Mouse (Mus musculus) liver, embryonic 11.5 days (tissue): Measurements from ENCODE around the gene Thap12. TPM values are rescaled to one million over a fixed set of nuclear protein-coding genes. Genes with fewer than 3 reads are reported as not detected.

Experiments used
- ATAC-seq: fragments of 200-750 bp; cut with Nextera tagmentation; replicated peaks from 2 replicates; pipeline ENCODE4 v1.8.0; 2017; ENCODE audit warnings: moderate number of reproducible peaks, mild to moderate bottlenecking, moderate TSS enrichment, moderate library complexity; ENCODE audit not compliant: low FRiP score
- DNase-seq: peaks from one replicate; pipeline ENCODE4 v3.0.0-alpha.2; 2017; ENCODE audit warnings: low spot score
- H3K27ac ChIP-seq: fragments of 300-500 bp; sonication (generic); 2 replicates; pipeline ENCODE4 v1.5.1; 2014; ENCODE audit warnings: mild to moderate bottlenecking, low read depth, low read length, control low read depth
- H3K27me3 ChIP-seq: fragments of 300-500 bp; sonication (generic); replicated peaks from 2 replicates; pipeline ENCODE4 v1.6.1; 2014; ENCODE audit warnings: low read length, mixed read lengths; ENCODE audit not compliant: control insufficient read depth, insufficient read depth
- H3K36me3 ChIP-seq: fragments of 300-500 bp; sonication (generic); 2 replicates; pipeline ENCODE4 v1.6.1; 2014; ENCODE audit warnings: mild to moderate bottlenecking, low read length, moderate library complexity, mixed read lengths; ENCODE audit not compliant: control insufficient read depth, insufficient read depth
- H3K4me1 ChIP-seq: fragments of 300-500 bp; sonication (generic); replicated peaks from 2 replicates; pipeline ENCODE4 v1.6.1; 2014; ENCODE audit warnings: low read length, mixed read lengths; ENCODE audit not compliant: control insufficient read depth, insufficient read depth
- H3K4me2 ChIP-seq: fragments of 300-500 bp; sonication (generic); 2 replicates; pipeline ENCODE4 v1.6.1; 2014; ENCODE audit warnings: mild to moderate bottlenecking, control low read depth, moderate library complexity
- H3K4me3 ChIP-seq: fragments of 300-500 bp; sonication (generic); 2 replicates; pipeline ENCODE4 v1.5.1; 2014; ENCODE audit warnings: low read depth, low read length, control low read depth
- H3K9ac ChIP-seq: fragments of 300-500 bp; sonication (generic); 2 replicates; pipeline ENCODE4 v1.6.1; 2014; ENCODE audit warnings: low read depth, low read length, control low read depth
- H3K9me3 ChIP-seq: fragments of 300-500 bp; sonication (generic); 2 replicates; pipeline ENCODE4 v1.6.1; 2016; ENCODE audit warnings: low read length, inconsistent platforms, mixed read lengths; ENCODE audit not compliant: control insufficient read depth
- WGBS: fragments of 180-500 bp; shearing (Covaris S2); extraction: QIAGEN DNeasy Blood & Tissue Kit; methylation state at CpG from one replicate; pipeline ENCODE4 v1.1.7; 2014; 5-methylcytosine and 5-hydroxymethylcytosine counted together
- polyA plus RNA-seq: library from polyadenylated mRNA; unstranded; fragments of >200 nt; fragmentation: Nextera tagmentation; extraction: Ambion mirVana; gene quantifications from 2 replicates; pipeline ENCODE4 v1.2.1, GENCODE M21; 2014

Thap12 gene
- polyA plus RNA-seq, 1 experiment from 2014 or later, result 42.3 TPM

DNA sequence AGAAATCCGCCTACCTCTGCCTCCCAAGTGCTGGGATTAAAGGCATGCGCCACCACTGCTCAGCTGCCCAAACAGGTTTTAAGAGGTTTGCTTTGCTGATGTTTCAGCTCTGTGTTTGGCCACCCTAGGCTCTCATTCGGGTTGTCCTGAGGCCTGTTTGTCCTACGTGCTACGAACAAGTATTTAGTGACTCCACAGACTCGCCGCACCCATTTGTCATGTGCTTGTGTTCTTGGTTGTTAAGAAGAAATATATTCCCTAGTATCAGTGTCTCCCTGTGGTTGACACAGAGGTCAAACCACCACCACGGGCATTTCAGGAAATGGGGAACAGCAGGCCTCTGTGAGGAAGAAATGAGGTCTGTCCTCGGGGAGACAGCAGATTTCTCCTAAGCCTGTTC lies 31.5 kb upstream of the Thap12 start:
- no peak overlapping the region for H3K4me2 ChIP-seq
- no peaks in the 10 kb centered on the region for H3K9me3 ChIP-seq
- no peaks in the 10 kb centered on the region for H3K36me3 ChIP-seq
- no peak overlapping the region for H3K9ac ChIP-seq
- no peaks in the 10 kb centered on the region for H3K27me3 ChIP-seq
- DNase-seq (no peak), ATAC-seq (no peak)
- no peaks in the 10 kb centered on the region; the same call in 1 of the 2 replicates for H3K4me1 ChIP-seq
- H3K4me3 ChIP-seq, result no peak overlapping the region
- WGBS, result 60% methylated on average over 9 of the region's 9 CpGs
- H3K27ac ChIP-seq, result no peak overlapping the region

DNA sequence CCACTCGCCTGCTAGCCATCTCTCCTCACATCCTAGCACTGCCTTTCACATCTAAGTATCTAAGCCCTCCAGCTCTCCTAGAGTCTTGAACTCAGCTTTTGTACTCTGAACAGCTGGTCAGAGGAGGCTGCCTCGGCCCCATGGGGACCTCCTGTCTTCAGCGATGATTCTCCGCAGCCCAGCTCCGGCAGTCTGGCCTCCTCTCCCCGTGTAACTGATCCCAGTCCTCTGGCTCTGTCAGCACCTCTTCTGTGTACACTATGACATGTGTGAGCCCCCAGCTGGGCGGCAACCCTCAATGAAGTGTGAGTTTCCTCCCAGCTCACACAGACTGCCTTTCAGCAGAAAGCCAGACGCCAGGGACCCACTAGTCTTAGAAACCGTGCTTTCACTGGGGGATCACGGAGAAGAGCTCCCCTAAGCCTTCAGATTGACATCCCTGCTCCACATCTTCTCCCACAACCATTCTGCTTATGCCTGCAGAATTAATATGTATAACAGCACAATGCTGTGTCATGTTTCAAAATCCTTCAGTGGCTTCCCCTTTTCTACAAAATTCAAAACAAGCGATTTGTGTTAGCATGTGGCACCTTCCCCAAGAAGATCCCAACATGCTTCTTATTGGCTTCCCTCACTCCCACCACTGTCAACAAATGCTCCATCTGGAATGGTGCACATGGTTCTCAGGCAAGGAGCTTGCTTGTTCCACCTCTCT lies 30.5 kb upstream of the Thap12 start:
- Histone ChIP-seq H3K9ac (no peak overlapping the region), H3K4me2 (no peak overlapping the region)
- no peak for ATAC-seq

DNA sequence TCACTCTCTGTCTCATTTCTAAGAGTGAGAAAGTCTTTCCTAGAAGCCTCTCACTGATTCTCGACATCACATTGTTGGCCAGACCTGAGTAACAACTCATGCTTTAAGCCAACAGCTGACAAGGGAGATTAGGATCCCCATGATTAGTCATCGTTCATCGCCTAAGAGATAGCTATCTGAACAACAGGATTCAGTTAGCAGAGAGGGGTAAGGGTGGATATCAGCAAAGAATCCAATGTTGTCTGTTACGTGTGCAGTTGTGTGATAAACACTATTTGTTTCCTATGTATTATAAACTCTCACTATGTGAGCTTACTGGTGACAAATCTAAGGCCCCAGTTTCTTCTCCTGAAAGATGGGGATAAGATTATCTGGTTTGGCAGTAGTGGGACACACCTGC lies 28.6 kb upstream of the Thap12 start:
- Histone ChIP-seq H3K27me3 (no peaks in the 10 kb centered on the region), H3K9ac (no peak overlapping the region), H3K9me3 (no peaks in the 10 kb centered on the region), H3K27ac (no peak overlapping the region), H3K4me3 (no peak overlapping the region), H3K4me1 (no peaks in the 10 kb centered on the region; the same call in 1 of the 2 replicates), H3K4me2 (no peak overlapping the region), H3K36me3 (no peaks in the 10 kb centered on the region)
- ATAC-seq (no peak), DNase-seq (no peak)
- 43% methylated on average over 4 of the region's 4 CpGs for WGBS

More for the DNA sequence above, 30.5 kb upstream of the Thap12 start:
- no peaks in the 10 kb centered on the region; the same call in 1 of the 2 replicates for H3K4me1 ChIP-seq
- no peaks in the 10 kb centered on the region for H3K27me3 ChIP-seq
- WGBS, result 57% methylated on average over 11 of the region's 11 CpGs
- no peak overlapping the region for H3K4me3 ChIP-seq
- no peak for DNase-seq
- H3K27ac ChIP-seq, result no peak overlapping the region
- H3K9me3 ChIP-seq, result no peaks in the 10 kb centered on the region
- H3K36me3 ChIP-seq, result no peaks in the 10 kb centered on the region

DNA sequence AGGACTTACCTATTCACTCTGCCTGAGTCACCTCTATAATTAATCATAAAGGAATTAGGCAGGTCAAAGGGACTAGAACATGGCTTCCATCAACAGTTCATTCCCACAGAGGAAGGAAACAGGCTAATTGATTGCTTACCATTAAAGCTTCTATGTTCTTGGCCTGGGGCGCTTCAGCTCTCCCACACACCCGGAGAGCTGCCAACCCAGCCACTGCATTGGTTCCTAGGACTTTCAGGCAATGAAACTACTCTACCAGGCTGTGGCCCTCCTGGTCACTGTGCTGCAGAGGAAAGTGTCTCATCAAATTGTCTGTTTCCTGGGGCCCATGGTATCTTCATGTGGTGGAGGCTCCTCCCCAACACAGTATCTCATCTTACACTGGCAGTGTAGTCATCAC lies 25.4 kb upstream of the Thap12 start:
- Histone ChIP-seq H3K36me3 (no peaks in the 10 kb centered on the region), H3K9me3 (no peaks in the 10 kb centered on the region), H3K4me1 (no peaks in the 10 kb centered on the region), H3K4me2 (no peak overlapping the region), H3K9ac (no peak overlapping the region), H3K27ac (no peak overlapping the region), H3K4me3 (no peak overlapping the region), H3K27me3 (no peaks in the 10 kb centered on the region)
- no peak for DNase-seq
- ATAC-seq, result no peak
- WGBS, result 81% methylated on average over 2 of the region's 2 CpGs

DNA sequence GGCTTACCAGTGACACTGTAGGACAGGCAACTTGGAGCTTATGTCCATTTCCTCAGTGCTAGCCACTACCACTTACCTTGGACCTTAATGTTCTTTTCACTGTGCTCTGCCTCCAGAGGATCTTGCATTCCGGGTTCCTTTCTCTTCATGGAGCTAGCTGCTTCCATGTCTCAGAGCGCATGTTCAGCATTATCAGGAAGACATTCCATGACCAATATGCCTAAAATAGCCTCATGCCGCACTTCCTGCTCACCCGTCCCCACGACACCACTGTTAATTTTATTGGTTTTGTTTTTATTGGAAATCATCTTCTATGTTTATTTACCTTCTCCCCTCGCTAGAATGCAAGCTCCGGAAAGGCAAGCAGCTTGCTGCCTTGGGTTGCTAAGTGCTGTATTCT lies 24.5 kb upstream of the Thap12 start:
- Histone ChIP-seq H3K4me3 (no peak overlapping the region), H3K27me3 (no peaks in the 10 kb centered on the region), H3K9me3 (no peaks in the 10 kb centered on the region), H3K4me1 (no peaks in the 10 kb centered on the region), H3K4me2 (no peak overlapping the region), H3K9ac (no peak overlapping the region), H3K36me3 (no peaks in the 10 kb centered on the region), H3K27ac (no peak overlapping the region)
- ATAC-seq (no peak), DNase-seq (no peak)
- 68% methylated on average over 7 of the region's 7 CpGs for WGBS

DNA sequence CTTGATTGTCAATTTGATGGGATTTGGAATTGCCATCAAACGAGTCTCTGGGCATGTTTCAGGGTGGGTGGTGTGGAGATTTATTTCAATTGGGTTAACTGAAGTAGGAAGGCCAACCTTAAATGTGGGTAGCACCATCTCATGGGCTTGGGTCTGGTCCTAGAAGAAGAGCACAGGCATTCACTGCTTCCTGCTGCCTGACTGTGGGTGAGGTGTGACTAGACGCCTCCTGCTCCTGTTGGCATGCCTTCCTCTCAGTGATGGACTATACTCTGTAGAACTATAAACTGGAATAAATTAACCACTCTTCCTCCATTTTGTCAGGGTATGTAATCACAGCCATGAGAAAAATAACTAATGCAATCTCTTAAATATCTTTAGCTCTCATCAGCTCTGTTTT lies 22.2 kb upstream of the Thap12 start:
- WGBS, result 59% methylated on average over 2 of the region's 2 CpGs
- H3K4me1 ChIP-seq, result no peaks in the 10 kb centered on the region
- ATAC-seq, result no peak

DNA sequence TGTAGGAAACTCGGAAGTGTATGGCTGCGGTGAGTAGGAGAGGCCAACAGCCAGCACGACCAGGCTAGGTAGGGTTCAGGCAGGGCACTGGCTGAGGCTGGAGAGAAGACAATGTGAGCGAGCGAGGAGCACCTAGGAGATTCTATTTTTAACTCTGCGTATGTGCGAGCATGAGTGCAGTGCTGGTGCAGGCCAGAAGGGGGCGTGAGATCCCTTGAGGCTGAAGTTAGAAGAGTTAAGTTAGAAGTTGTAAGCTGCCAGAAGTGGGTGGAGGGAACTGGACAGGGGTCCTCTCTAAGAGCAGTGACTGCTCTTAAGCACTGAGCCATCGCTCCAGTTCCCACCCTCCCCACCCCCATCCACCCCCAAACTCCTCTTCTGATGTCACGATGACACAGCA lies 20.1 kb upstream of the Thap12 start:
- Histone ChIP-seq H3K9me3 (no peaks in the 10 kb centered on the region), H3K4me1 (no peaks in the 10 kb centered on the region), H3K27ac (no peak overlapping the region), H3K36me3 (no peaks in the 10 kb centered on the region), H3K4me3 (no peak overlapping the region), H3K27me3 (0 out of 2 replicates have a peak, but pooled peaks cover 3% of the 10 kb centered on the region), H3K9ac (no peak overlapping the region), H3K4me2 (no peak overlapping the region)
- ATAC-seq (no peak), DNase-seq (no peak)
- 85% methylated on average over 10 of the region's 10 CpGs for WGBS

More for the DNA sequence above, 22.2 kb upstream of the Thap12 start:
- Histone ChIP-seq H3K27ac (no peak overlapping the region), H3K27me3 (0 out of 2 replicates have a peak, but pooled peaks cover 3% of the 10 kb centered on the region), H3K4me2 (no peak overlapping the region), H3K9ac (no peak overlapping the region), H3K9me3 (no peaks in the 10 kb centered on the region), H3K36me3 (no peaks in the 10 kb centered on the region), H3K4me3 (no peak overlapping the region)
- DNase-seq, result no peak

DNA sequence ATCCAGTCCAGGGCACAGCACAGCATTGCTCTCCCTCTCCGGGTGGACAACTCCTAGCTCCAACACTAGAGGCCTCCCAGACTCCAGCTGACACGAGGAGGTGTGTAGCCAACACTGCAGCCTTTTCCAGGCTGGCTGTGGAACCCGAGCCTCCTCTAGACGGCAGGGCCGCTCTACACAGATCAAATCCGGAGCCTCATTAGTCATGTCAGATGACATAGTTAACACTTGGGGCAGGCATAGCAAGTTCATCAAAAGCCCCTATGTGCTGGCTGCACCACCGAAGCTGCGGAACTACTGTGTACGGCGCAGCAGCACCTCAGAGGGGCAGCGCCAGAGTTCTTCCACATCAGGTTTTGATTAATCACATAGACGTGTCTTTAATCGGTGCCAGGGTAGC lies 17.0 kb upstream of the Thap12 start:
- Histone ChIP-seq H3K4me2 (no peak overlapping the region), H3K9ac (no peak overlapping the region), H3K27ac (no peak overlapping the region), H3K4me1 (no peaks in the 10 kb centered on the region), H3K27me3 (0 out of 2 replicates have a peak, but pooled peaks cover 3% of the 10 kb centered on the region), H3K36me3 (no peaks in the 10 kb centered on the region), H3K4me3 (no peak overlapping the region), H3K9me3 (no peaks in the 10 kb centered on the region)
- DNase-seq (no peak), ATAC-seq (no peak)
- 52% methylated on average over 13 of the region's 13 CpGs for WGBS

DNA sequence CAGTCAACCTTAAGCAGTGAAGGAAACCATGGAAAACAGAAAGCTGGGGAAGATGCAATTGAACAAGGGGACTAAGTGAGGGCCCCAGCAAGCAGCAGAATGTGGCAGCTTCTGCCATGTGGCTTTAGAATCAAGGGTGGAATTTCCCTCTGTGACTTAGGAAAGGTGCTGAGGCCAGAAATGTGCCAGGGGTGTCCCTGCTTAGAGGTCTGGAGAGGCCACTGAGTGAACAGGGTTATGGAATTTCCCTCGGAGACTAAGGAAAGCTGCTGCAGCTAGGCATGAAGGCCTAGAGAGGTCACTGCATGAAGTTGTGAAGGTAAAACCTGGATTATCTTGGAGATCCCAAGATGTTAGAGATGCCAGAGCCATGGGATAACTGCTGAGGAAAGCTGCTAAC lies 12.8 kb upstream of the Thap12 start:
- 68% methylated on average over 1 of the region's 1 CpGs for WGBS
- Histone ChIP-seq H3K36me3 (no peaks in the 10 kb centered on the region), H3K9ac (no peak overlapping the region), H3K27me3 (no peaks in the 10 kb centered on the region), H3K9me3 (no peaks in the 10 kb centered on the region), H3K4me3 (no peak overlapping the region), H3K4me1 (peaks cover 8% of the 10 kb centered on the region), H3K27ac (no peak overlapping the region), H3K4me2 (no peak overlapping the region)
- ATAC-seq (no peak), DNase-seq (no peak)
